Mouse (Mus musculus): ENCODE results near the gene Vps13c. TPM values are rescaled to one million over a fixed set of nuclear protein-coding genes. Genes with fewer than 3 reads are reported as not detected.

Gene Vps13c
- polyA plus RNA-seq, 1 experiment from 2014 or later: 7.1 TPM

- 76% methylated on average over 2 of the region's 2 CpGs for WGBS
- no peak for ATAC-seq (ENCODE audit: low FRiP score)
- no peaks in the 10 kb centered on the region for H3K27me3 ChIP-seq (ENCODE audit: control insufficient read depth, insufficient read depth, low read length)
- no peak for DNase-seq (ENCODE audit: low spot score, missing footprints)
- H3K4me1 ChIP-seq (ENCODE audit: control insufficient read depth, insufficient read depth, low read length): no peaks in the 10 kb centered on the region
- no peak overlapping the region for H3K9ac ChIP-seq (ENCODE audit: low read length)
- peaks cover 4% of the 10 kb centered on the region; the same call in 1 of the 2 replicates for H3K36me3 ChIP-seq (ENCODE audit: control insufficient read depth, insufficient read depth, low read length)
- H3K9me3 ChIP-seq (ENCODE audit: control insufficient read depth, low read length): no peaks in the 10 kb centered on the region
- H3K4me2 ChIP-seq: no peak overlapping the region
- H3K4me3 ChIP-seq (ENCODE audit: low read depth, low read length): no peak overlapping the region
- no peak overlapping the region for H3K27ac ChIP-seq (ENCODE audit: low read depth, low read length)
These were observed 97.1 kb downstream of the Vps13c start for GRCm38 (mm10) chr9:67937286-67937685.

- Histone ChIP-seq H3K4me2 (no peak overlapping the region), H3K27ac (ENCODE audit: low read depth, low read length) (no peak overlapping the region), H3K36me3 (ENCODE audit: control insufficient read depth, insufficient read depth, low read length) (peaks cover 3% of the 10 kb centered on the region; the same call in 1 of the 2 replicates), H3K27me3 (ENCODE audit: control insufficient read depth, insufficient read depth, low read length) (no peaks in the 10 kb centered on the region), H3K4me3 (ENCODE audit: low read depth, low read length) (no peak overlapping the region), H3K9ac (ENCODE audit: low read length) (no peak overlapping the region), H3K9me3 (ENCODE audit: control insufficient read depth, low read length) (no peaks in the 10 kb centered on the region), H3K4me1 (ENCODE audit: control insufficient read depth, insufficient read depth, low read length) (no peaks in the 10 kb centered on the region)
- 75% methylated on average over 7 of the region's 7 CpGs for WGBS
- ATAC-seq (ENCODE audit: low FRiP score) (no peak), DNase-seq (ENCODE audit: low spot score, missing footprints) (no peak)
These were observed 115.3 kb downstream of the Vps13c start for GRCm38 (mm10) chr9:67955466-67956010.

GRCm38 (mm10) chr9:67961953-67962352, 121.8 kb downstream of the Vps13c start:
- no peak overlapping the region for H3K9ac ChIP-seq (ENCODE audit: low read length)
- no peak overlapping the region for H3K27ac ChIP-seq (ENCODE audit: low read depth, low read length)
- H3K27me3 ChIP-seq (ENCODE audit: control insufficient read depth, insufficient read depth, low read length): no peaks in the 10 kb centered on the region
- ATAC-seq (ENCODE audit: low FRiP score): no peak
- no peaks in the 10 kb centered on the region for H3K9me3 ChIP-seq (ENCODE audit: control insufficient read depth, low read length)
- no peak overlapping the region for H3K4me3 ChIP-seq (ENCODE audit: low read depth, low read length)
- WGBS: 92% methylated on average over 5 of the region's 5 CpGs
- H3K4me1 ChIP-seq (ENCODE audit: control insufficient read depth, insufficient read depth, low read length): no peaks in the 10 kb centered on the region
- no peak overlapping the region for H3K4me2 ChIP-seq
- DNase-seq (ENCODE audit: low spot score, missing footprints): no peak
- no peaks in the 10 kb centered on the region; the same call in 1 of the 2 replicates for H3K36me3 ChIP-seq (ENCODE audit: control insufficient read depth, insufficient read depth, low read length)

- no peaks in the 10 kb centered on the region for H3K9me3 ChIP-seq (ENCODE audit: control insufficient read depth, low read length)
- H3K9ac ChIP-seq (ENCODE audit: low read length): no peak overlapping the region
- H3K36me3 ChIP-seq (ENCODE audit: control insufficient read depth, insufficient read depth, low read length): no peaks in the 10 kb centered on the region
- H3K27ac ChIP-seq (ENCODE audit: low read depth, low read length): no peak overlapping the region
- H3K4me3 ChIP-seq (ENCODE audit: low read depth, low read length): no peak overlapping the region
- 42% methylated on average over 14 of the region's 14 CpGs for WGBS
- no peaks in the 10 kb centered on the region for H3K4me1 ChIP-seq (ENCODE audit: control insufficient read depth, insufficient read depth, low read length)
- peak; percentile 84 for DNase-seq (ENCODE audit: low spot score, missing footprints)
- H3K4me2 ChIP-seq: no peak overlapping the region
- no peaks in the 10 kb centered on the region for H3K27me3 ChIP-seq (ENCODE audit: control insufficient read depth, insufficient read depth, low read length)
- no peak for ATAC-seq (ENCODE audit: low FRiP score)
These were observed 125.7 kb downstream of the Vps13c start for GRCm38 (mm10) chr9:67965889-67966288.

- no peaks in the 10 kb centered on the region for H3K9me3 ChIP-seq (ENCODE audit: control insufficient read depth, low read length)
- no peak overlapping the region for H3K4me3 ChIP-seq (ENCODE audit: low read depth, low read length)
- ATAC-seq (ENCODE audit: low FRiP score): no peak
- no peaks in the 10 kb centered on the region for H3K36me3 ChIP-seq (ENCODE audit: control insufficient read depth, insufficient read depth, low read length)
- H3K4me1 ChIP-seq (ENCODE audit: control insufficient read depth, insufficient read depth, low read length): no peaks in the 10 kb centered on the region
- no peak overlapping the region for H3K4me2 ChIP-seq
- no peaks in the 10 kb centered on the region for H3K27me3 ChIP-seq (ENCODE audit: control insufficient read depth, insufficient read depth, low read length)
- H3K27ac ChIP-seq (ENCODE audit: low read depth, low read length): no peak overlapping the region
- H3K9ac ChIP-seq (ENCODE audit: low read length): no peak overlapping the region
- WGBS: 92% methylated on average over 3 of the region's 3 CpGs
- DNase-seq (ENCODE audit: low spot score, missing footprints): no peak
These were observed 126.8 kb downstream of the Vps13c start for GRCm38 (mm10) chr9:67967011-67967410.

- WGBS: 47% methylated on average over 6 of the region's 6 CpGs
- H3K27me3 ChIP-seq (ENCODE audit: control insufficient read depth, insufficient read depth, low read length): no peaks in the 10 kb centered on the region
- H3K4me3 ChIP-seq (ENCODE audit: low read depth, low read length): no peak overlapping the region
- no peaks in the 10 kb centered on the region for H3K9me3 ChIP-seq (ENCODE audit: control insufficient read depth, low read length)
- no peak for ATAC-seq (ENCODE audit: low FRiP score)
- H3K4me2 ChIP-seq: no peak overlapping the region
- H3K4me1 ChIP-seq (ENCODE audit: control insufficient read depth, insufficient read depth, low read length): no peaks in the 10 kb centered on the region
- peak; percentile 91 for DNase-seq (ENCODE audit: low spot score, missing footprints)
- H3K9ac ChIP-seq (ENCODE audit: low read length): no peak overlapping the region
- no peak overlapping the region for H3K27ac ChIP-seq (ENCODE audit: low read depth, low read length)
- no peaks in the 10 kb centered on the region for H3K36me3 ChIP-seq (ENCODE audit: control insufficient read depth, insufficient read depth, low read length)
These were observed 133.3 kb downstream of the Vps13c start for GRCm38 (mm10) chr9:67973451-67973850.

- Histone ChIP-seq H3K9ac (ENCODE audit: low read length) (no peak overlapping the region), H3K4me2 (no peak overlapping the region), H3K36me3 (ENCODE audit: control insufficient read depth, insufficient read depth, low read length) (no peaks in the 10 kb centered on the region), H3K4me3 (ENCODE audit: low read depth, low read length) (no peak overlapping the region), H3K4me1 (ENCODE audit: control insufficient read depth, insufficient read depth, low read length) (no peaks in the 10 kb centered on the region), H3K27me3 (ENCODE audit: control insufficient read depth, insufficient read depth, low read length) (no peaks in the 10 kb centered on the region), H3K27ac (ENCODE audit: low read depth, low read length) (no peak overlapping the region), H3K9me3 (ENCODE audit: control insufficient read depth, low read length) (no peaks in the 10 kb centered on the region)
- no peak for DNase-seq (ENCODE audit: low spot score, missing footprints)
- no peak for ATAC-seq (ENCODE audit: low FRiP score)
- 96% methylated on average over 9 of the region's 9 CpGs for WGBS
These were observed 135.3 kb downstream of the Vps13c start for GRCm38 (mm10) chr9:67975491-67975890.

GRCm38 (mm10) chr9:68006566-68006965, 166.4 kb downstream of the Vps13c start:
- WGBS: 95% methylated on average over 7 of the region's 7 CpGs
- Histone ChIP-seq H3K4me2 (no peak overlapping the region), H3K9ac (ENCODE audit: low read length) (no peak overlapping the region), H3K27ac (ENCODE audit: low read depth, low read length) (no peak overlapping the region), H3K4me3 (ENCODE audit: low read depth, low read length) (no peak overlapping the region), H3K9me3 (ENCODE audit: control insufficient read depth, low read length) (no peaks in the 10 kb centered on the region), H3K4me1 (ENCODE audit: control insufficient read depth, insufficient read depth, low read length) (no peaks in the 10 kb centered on the region), H3K27me3 (ENCODE audit: control insufficient read depth, insufficient read depth, low read length) (no peaks in the 10 kb centered on the region), H3K36me3 (ENCODE audit: control insufficient read depth, insufficient read depth, low read length) (no peaks in the 10 kb centered on the region)
- no peak for ATAC-seq (ENCODE audit: low FRiP score)
- no peak for DNase-seq (ENCODE audit: low spot score, missing footprints)

- DNase-seq (ENCODE audit: low spot score, missing footprints): peak; percentile 98
- H3K27ac ChIP-seq (ENCODE audit: low read depth, low read length): no peak overlapping the region
- ATAC-seq (ENCODE audit: low FRiP score): peak; percentile 59
- H3K4me3 ChIP-seq (ENCODE audit: low read depth, low read length): no peak overlapping the region
- no peaks in the 10 kb centered on the region for H3K4me1 ChIP-seq (ENCODE audit: control insufficient read depth, insufficient read depth, low read length)
- WGBS: 10% methylated on average over 11 of the region's 11 CpGs
- H3K4me2 ChIP-seq: no peak overlapping the region
- no peaks in the 10 kb centered on the region for H3K27me3 ChIP-seq (ENCODE audit: control insufficient read depth, insufficient read depth, low read length)
- H3K9me3 ChIP-seq (ENCODE audit: control insufficient read depth, low read length): no peaks in the 10 kb centered on the region
- H3K36me3 ChIP-seq (ENCODE audit: control insufficient read depth, insufficient read depth, low read length): no peaks in the 10 kb centered on the region
- H3K9ac ChIP-seq (ENCODE audit: low read length): peak overlapping the region; percentile 40; the same call in 1 of the 2 replicates
These were observed 174.8 kb downstream of the Vps13c start for GRCm38 (mm10) chr9:68014991-68015396.

Measured in midbrain, embryonic 11.5 days (tissue).